In genomic region chr11:85492231-85492630, GRCm38 (mm10) we compare ENCODE assay signal across 8 mouse cellular contexts.
A peak's percentile ranks its signal among the peaks of the same experiment; 100 is the strongest.
DNase-seq lines count a peak whose midpoint lies in the region; ATAC-seq and TF ChIP-seq lines count a peak whose summit lies in the region.

No protein-coding gene starts in this region.

- no peak for ATAC-seq in limb, embryonic 15.5 days (ENCODE audit: insufficient number of reproducible peaks, low FRiP score, low TSS enrichment, low read depth)

- peaks cover 16% of the 10 kb centered on the region for H3K4me1 ChIP-seq in heart, adult 2 months (ENCODE audit: control insufficient read depth, insufficient read depth, low read length)
- peaks cover 4% of the 10 kb centered on the region for H3K4me1 ChIP-seq in limb, embryonic 15.5 days

- H3K9me3 ChIP-seq in limb, embryonic 15.5 days: no peaks in the 10 kb centered on the region

- peak; percentile 73 for DNase-seq in MN1 (ENCODE audit: low spot score)
- peak; percentile 55 for DNase-seq in brain, embryonic 14.5 days (ENCODE audit: low read depth)
- peak; percentile 78 to 89 for DNase-seq in heart, adult 2 months
- DNase-seq in kidney, postnatal 10 days: peak; percentile 79
- DNase-seq in skeletal muscle tissue, adult 2 months (ENCODE audit: low read depth, low spot score): peak; percentile 81
- no peak for DNase-seq in B cell, adult 2 months
- no peak for DNase-seq in cerebellum, adult 9-11 months

- no peak for TF ChIP-seq POLR2A in brain, embryonic 14.5 days (IDR thresholded peaks at IDR 0.05; ENCODE audit: borderline replicate concordance, extremely low read depth, insufficient read depth, insufficient read length, poor library complexity, severe bottlenecking)
- peak; percentile 75 for TF ChIP-seq POLR2A in heart, adult 2 months (IDR thresholded peaks at IDR 0.05; ENCODE audit: insufficient read depth, low read depth, low read length)

- H3K4me2 ChIP-seq in limb, embryonic 15.5 days: peak overlapping the region; percentile 19; the same call in 1 of the 2 replicates

- peak overlapping the region; percentile 22 for H3K4me3 ChIP-seq in heart, adult 2 months
- H3K4me3 ChIP-seq in limb, embryonic 15.5 days: no peak overlapping the region

- TF ChIP-seq EP300 in heart, adult 2 months (IDR thresholded peaks at IDR 0.05; ENCODE audit: insufficient read depth, low read depth, low read length): peak; percentile 95

- peak overlapping the region; percentile 43; the same call in 1 of the 2 replicates for H3K9ac ChIP-seq in heart, adult 2 months (ENCODE audit: low read depth, low read length)
- H3K9ac ChIP-seq in limb, embryonic 15.5 days: no peak overlapping the region

- TF ChIP-seq CTCF in brain, embryonic 14.5 days (IDR thresholded peaks at IDR 0.05; ENCODE audit: borderline replicate concordance, extremely low read depth, insufficient read depth, insufficient read length): no peak
- no peak for TF ChIP-seq CTCF in heart, adult 2 months (IDR thresholded peaks at IDR 0.05)

- H3K27ac ChIP-seq in heart, adult 2 months: peak overlapping the region; percentile 92
- peak overlapping the region; percentile 57; the same call in 1 of the 2 replicates for H3K27ac ChIP-seq in limb, embryonic 15.5 days

- intact Hi-C loops in heart, adult 2 months (cut with DNase I): loop anchor here (2.0 kb wide), 1 partner anchor 21 kb away; no protein-coding TSS in a partner anchor

- H3K79me2 ChIP-seq in heart, adult 2 months (replicated peaks; ENCODE audit: control insufficient read depth, insufficient read depth, low read length): no peaks in the 10 kb centered on the region

- H3K36me3 ChIP-seq in heart, adult 2 months (ENCODE audit: control insufficient read depth, insufficient read depth, low read length): peaks cover 13% of the 10 kb centered on the region
- H3K36me3 ChIP-seq in limb, embryonic 15.5 days: no peaks in the 10 kb centered on the region

- WGBS in heart, adult 2 months: 4% methylated on average over 12 of the region's 12 CpGs
- WGBS in limb, embryonic 15.5 days: 7% methylated on average over 12 of the region's 12 CpGs

- no peaks in the 10 kb centered on the region for H3K27me3 ChIP-seq in heart, adult 2 months (ENCODE audit: control insufficient read depth, insufficient read depth, low read length)
- H3K27me3 ChIP-seq in limb, embryonic 15.5 days: no peaks in the 10 kb centered on the region

Comparison
In these comparisons a context has a peak if more than half of its experiments do, and no peak if none do; other contexts are left out.
1. DNase-seq: peak in MN1 (single experiment), brain, embryonic 14.5 days (single experiment), heart, adult 2 months (2 of 2), kidney, postnatal 10 days (single experiment) and skeletal muscle tissue, adult 2 months (single experiment); none in B cell, adult 2 months (0 of 2) and cerebellum, adult 9-11 months (single experiment).